Mouse (Mus musculus) 416B (cell line): ENCODE measurements at regions not wholly inside any gene's neighbourhood (a gene's known extent, or its start where the extent isn't known, plus 50 kb on each side); places are given as distances from the start of the nearest gene placed in this dataset.
A peak's percentile ranks its signal among the peaks of the same experiment; 100 is the strongest.

ENCODE experiments used
- DNase-seq: peaks from one replicate; pipeline ENCODE4 v3.0.0; 2011; ENCODE audit warnings: low read depth

GRCm38 (mm10) chr13:64007688-64008087 lies 81.3 kb downstream of the Hsd17b3 start:
- no peak for DNase-seq

- DNase-seq, result no peak
Observed at GRCm38 (mm10) chr13:64002945-64003459, 86.0 kb downstream of the Hsd17b3 start.

GRCm38 (mm10) chr13:64000303-64000702 lies 88.7 kb downstream of the Hsd17b3 start:
- DNase-seq, result no peak

GRCm38 (mm10) chr13:63998647-63999046 lies 90.4 kb downstream of the Hsd17b3 start:
- DNase-seq, result no peak

- no peak for DNase-seq
Observed at GRCm38 (mm10) chr13:63993857-63994477, 95.1 kb downstream of the Hsd17b3 start.

- no peak for DNase-seq
Observed at GRCm38 (mm10) chr13:63992989-63993388, 96.0 kb downstream of the Hsd17b3 start.

GRCm38 (mm10) chr13:63990480-63990958 lies 98.5 kb downstream of the Hsd17b3 start:
- peak; percentile 8 for DNase-seq

- DNase-seq, result no peak
Observed at GRCm38 (mm10) chr13:63989769-63990168, 99.3 kb downstream of the Hsd17b3 start.

GRCm38 (mm10) chr13:63988263-63988662 lies 100.8 kb downstream of the Hsd17b3 start:
- no peak for DNase-seq

- no peak for DNase-seq
Observed at GRCm38 (mm10) chr13:63986681-63987080, 102.3 kb downstream of the Hsd17b3 start.

- DNase-seq, result no peak
Observed at GRCm38 (mm10) chr13:63985590-63985989, 103.4 kb downstream of the Hsd17b3 start.

GRCm38 (mm10) chr13:63985086-63985485 lies 103.9 kb downstream of the Hsd17b3 start:
- no peak for DNase-seq

- no peak for DNase-seq
Observed at GRCm38 (mm10) chr13:63980012-63980691, 108.9 kb downstream of the Hsd17b3 start.

GRCm38 (mm10) chr13:63979581-63979980 lies 109.4 kb downstream of the Hsd17b3 start:
- no peak for DNase-seq

- no peak for DNase-seq
Observed at GRCm38 (mm10) chr13:63969907-63970306, 119.1 kb downstream of the Hsd17b3 start.

GRCm38 (mm10) chr13:63968623-63969022 lies 120.4 kb downstream of the Hsd17b3 start:
- no peak for DNase-seq

- no peak for DNase-seq
Observed at GRCm38 (mm10) chr13:63957098-63957497, 131.9 kb downstream of the Hsd17b3 start.

GRCm38 (mm10) chr13:63954305-63954704 lies 134.7 kb downstream of the Hsd17b3 start:
- no peak for DNase-seq

GRCm38 (mm10) chr13:63951922-63952734 lies 136.9 kb downstream of the Hsd17b3 start:
- DNase-seq, result no peak

GRCm38 (mm10) chr13:63951136-63951535 lies 136.1 kb downstream of the Ercc6l2 start:
- no peak for DNase-seq
